Comparison of ENCODE assay signal across 8 mouse cellular contexts in the genomic region with DNA sequence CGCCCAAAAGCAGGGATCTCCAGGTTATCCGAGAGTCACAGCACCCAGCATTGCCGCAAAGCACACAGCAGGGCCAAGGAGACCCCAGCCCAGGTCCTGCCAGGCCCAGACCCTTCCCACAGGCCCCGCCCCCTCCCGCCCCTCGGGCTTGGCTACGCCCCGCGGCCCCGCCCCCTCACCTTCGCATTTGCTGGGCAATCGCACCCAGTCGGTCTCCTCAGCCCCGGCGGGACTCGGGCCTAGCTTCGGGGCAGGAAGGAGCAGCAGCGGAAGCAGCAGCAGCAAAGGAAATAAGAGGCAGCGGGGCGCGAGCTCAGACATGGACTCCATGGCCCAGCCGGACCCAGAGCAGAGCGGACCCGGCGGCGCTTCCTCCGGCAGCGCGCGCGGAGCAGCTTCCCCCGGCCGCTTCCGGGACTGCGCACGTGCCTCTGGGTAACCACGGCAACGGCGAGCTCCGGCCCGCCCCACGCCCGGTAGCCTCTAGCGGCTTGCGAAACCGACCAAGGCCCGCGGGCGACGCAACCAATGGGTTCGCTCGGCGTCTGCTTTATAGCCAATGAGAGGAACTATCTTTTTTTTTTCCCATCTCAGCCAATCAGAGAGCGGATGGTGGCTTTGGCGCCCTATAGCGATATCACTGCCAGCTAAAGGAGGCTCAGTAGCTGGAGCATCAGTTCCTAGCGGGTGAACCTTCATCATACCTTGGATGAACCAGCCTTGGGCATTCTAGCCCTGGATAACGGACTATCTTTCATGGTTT. TPM values are rescaled to one million over a fixed set of nuclear protein-coding genes. Genes with fewer than 3 reads are reported as not detected.
DNase-seq lines count a peak whose midpoint lies in the region; ATAC-seq lines count a peak whose summit lies in the region.

A gene (minus strand): TSS at position 421 of the 763 bp plus-strand sequence.

- peak within 1 kb of the TSS; percentile 80 for H3K9ac ChIP-seq in hindbrain, embryonic 13.5 days

- peak within 1 kb of the TSS; percentile 75 for H3K4me2 ChIP-seq in hindbrain, embryonic 13.5 days

- peaks cover 22% of the 10 kb centered on the region for H3K4me1 ChIP-seq in hindbrain, embryonic 13.5 days (replicated peaks)

- under 1% methylated on average over 54 of the region's 58 CpGs for WGBS in hindbrain, embryonic 13.5 days

- peak within 1 kb of the TSS; percentile 63 for H3K4me3 ChIP-seq in hindbrain, embryonic 13.5 days

- peaks cover 5% of the 10 kb centered on the region; the same call in 1 of the 2 replicates for H3K36me3 ChIP-seq in hindbrain, embryonic 13.5 days

- peak; percentile 99 for ATAC-seq in hindbrain, embryonic 13.5 days (ENCODE audit: low FRiP score)

- DNase-seq in NIH3T3 (ENCODE audit: low read depth), result peak; percentile 99
- peak; percentile 98 to 99 for DNase-seq in cerebellum, postnatal 10 days
- peak; percentile 97 to 98 for DNase-seq in frontal cortex, postnatal 14 days (ENCODE audit: low spot score in 2 of 2)
- peak; percentile 84 to 92 for DNase-seq in layer of hippocampus, postnatal 25 days (ENCODE audit: extremely low spot score in 1 of 2, low spot score in 1 of 2)
- peak; percentile 98 for DNase-seq in lung, postnatal 25 days (ENCODE audit: low spot score)
- peak; percentile 99 for DNase-seq in retina, embryonic 14.5 days (ENCODE audit: low spot score)
- DNase-seq in thymus, postnatal 4 days, result peak; percentile 97

- H3K27ac ChIP-seq in hindbrain, embryonic 13.5 days, result peak within 1 kb of the TSS; percentile 85

- H3K9me3 ChIP-seq in hindbrain, embryonic 13.5 days, result no peaks in the 10 kb centered on the region

- H3K27me3 ChIP-seq in hindbrain, embryonic 13.5 days, result no peaks in the 10 kb centered on the region

RNA-seq across cellular contexts. Expression of the gene that starts here (rescaled TPM):
- 66.1 and 67.1 TPM in 2 replicates for polyA plus RNA-seq in hindbrain, embryonic 13.5 days (2015; fragmentation: Nextera tagmentation; extraction: Ambion mirVana)
- 10 to 100 TPM; 62.3 to 68.2 TPM for total RNA-seq in layer of hippocampus, postnatal 25 days (2021)

Comparison
In these comparisons a context has a peak if more than half of its experiments do, and no peak if none do; other contexts are left out.
1. Peak in every context shown above with its lines: DNase-seq, ATAC-seq, H3K4me3 ChIP-seq and H3K27ac ChIP-seq.